Mouse (Mus musculus) hindbrain, embryonic 13.5 days (tissue): ENCODE measurements around the gene Hunk. TPM values are rescaled to one million over a fixed set of nuclear protein-coding genes. Genes with fewer than 3 reads are reported as not detected.

Source experiments
- ATAC-seq: fragments of 200-750 bp; cut with Nextera tagmentation; 2 replicates; pipeline ENCODE4 v1.8.0; 2017; ENCODE audit warnings: moderate TSS enrichment; ENCODE audit not compliant: low FRiP score
- H3K27ac ChIP-seq: fragments of 300-500 bp; sonication (generic); 2 replicates; pipeline ENCODE4 v1.5.1; 2015; ENCODE audit warnings: inconsistent platforms, mild to moderate bottlenecking, moderate library complexity
- H3K27me3 ChIP-seq: fragments of 300-500 bp; sonication (generic); 2 replicates; pipeline ENCODE4 v1.6.1; 2015; ENCODE audit warnings: mild to moderate bottlenecking, inconsistent platforms
- H3K36me3 ChIP-seq: fragments of 300-500 bp; sonication (generic); 2 replicates; pipeline ENCODE4 v1.6.1; 2015; ENCODE audit warnings: mild to moderate bottlenecking, inconsistent platforms
- H3K4me1 ChIP-seq: fragments of 300-500 bp; sonication (generic); replicated peaks from 2 replicates; pipeline ENCODE4 v1.6.1; 2015; ENCODE audit warnings: inconsistent platforms
- H3K4me2 ChIP-seq: fragments of 300-500 bp; sonication (generic); 2 replicates; pipeline ENCODE4 v1.6.1; 2015; ENCODE audit warnings: inconsistent platforms, mild to moderate bottlenecking, moderate library complexity
- H3K4me3 ChIP-seq: fragments of 300-500 bp; sonication (generic); 2 replicates; pipeline ENCODE4 v1.5.1; 2015; ENCODE audit warnings: mild to moderate bottlenecking, inconsistent platforms
- H3K9ac ChIP-seq: fragments of 300-500 bp; sonication (generic); 2 replicates; pipeline ENCODE4 v1.6.1; 2015; ENCODE audit warnings: mild to moderate bottlenecking, inconsistent platforms
- H3K9me3 ChIP-seq: fragments of 300-500 bp; sonication (generic); 2 replicates; pipeline ENCODE4 v1.6.1; 2016; ENCODE audit warnings: inconsistent platforms
- WGBS: fragments of 180-500 bp; shearing (Covaris S2); methylation state at CpG from one replicate; pipeline ENCODE4 v1.1.7; 2015; 5-methylcytosine and 5-hydroxymethylcytosine counted together
- polyA plus RNA-seq: library from polyadenylated mRNA; unstranded; fragments of >200 nt; fragmentation: Nextera tagmentation; extraction: Ambion mirVana; gene quantifications from 2 replicates; pipeline ENCODE4 v1.2.1, GENCODE M21; 2015

The Hunk gene
- polyA plus RNA-seq, 1 experiment from 2014 or later, result 7.8 TPM

GRCm38 (mm10) chr16:90521191-90521950 lies 135.6 kb downstream of the Hunk start:
- WGBS, result 6% methylated on average over 10 of the region's 10 CpGs
- Histone ChIP-seq H3K27ac (peak overlapping the region; percentile 80), H3K36me3 (no peaks in the 10 kb centered on the region), H3K9me3 (no peaks in the 10 kb centered on the region), H3K4me2 (no peak overlapping the region), H3K27me3 (no peaks in the 10 kb centered on the region), H3K4me3 (no peak overlapping the region), H3K4me1 (peaks cover 45% of the 10 kb centered on the region), H3K9ac (peak overlapping the region; percentile 1)
- peak; percentile 47 for ATAC-seq

GRCm38 (mm10) chr16:90521951-90522255 lies 136.1 kb downstream of the Hunk start:
- H3K4me1 ChIP-seq, result peaks cover 45% of the 10 kb centered on the region
- H3K27me3 ChIP-seq, result no peaks in the 10 kb centered on the region
- no peak overlapping the region for H3K4me3 ChIP-seq
- no peak overlapping the region for H3K4me2 ChIP-seq
- 7% methylated on average over 3 of the region's 3 CpGs for WGBS
- H3K9me3 ChIP-seq, result no peaks in the 10 kb centered on the region
- H3K27ac ChIP-seq, result peak overlapping the region; percentile 80
- peak overlapping the region; percentile 1 for H3K9ac ChIP-seq
- ATAC-seq, result peak; percentile 81
- no peaks in the 10 kb centered on the region for H3K36me3 ChIP-seq

- Histone ChIP-seq H3K36me3 (no peaks in the 10 kb centered on the region), H3K9me3 (no peaks in the 10 kb centered on the region), H3K9ac (no peak overlapping the region), H3K4me1 (peaks cover 43% of the 10 kb centered on the region), H3K27me3 (no peaks in the 10 kb centered on the region), H3K4me3 (no peak overlapping the region), H3K4me2 (no peak overlapping the region), H3K27ac (peak overlapping the region; percentile 80)
- WGBS, result 24% methylated on average over 1 of the region's 1 CpGs
- no peak for ATAC-seq
These were observed 136.8 kb downstream of the Hunk start for GRCm38 (mm10) chr16:90522575-90522974.

- 43% methylated on average over 6 of the region's 6 CpGs for WGBS
- no peak for ATAC-seq
- no peaks in the 10 kb centered on the region for H3K9me3 ChIP-seq
- H3K36me3 ChIP-seq, result no peaks in the 10 kb centered on the region
- H3K4me3 ChIP-seq, result no peak overlapping the region
- H3K27ac ChIP-seq, result no peak overlapping the region
- H3K4me1 ChIP-seq, result peaks cover 35% of the 10 kb centered on the region
- no peaks in the 10 kb centered on the region for H3K27me3 ChIP-seq
- H3K4me2 ChIP-seq, result no peak overlapping the region
- H3K9ac ChIP-seq, result no peak overlapping the region
These were observed 137.6 kb downstream of the Hunk start for GRCm38 (mm10) chr16:90523373-90523772.

GRCm38 (mm10) chr16:90523894-90524293 lies 138.1 kb downstream of the Hunk start:
- no peak overlapping the region for H3K27ac ChIP-seq
- ATAC-seq, result no peak
- H3K4me1 ChIP-seq, result peaks cover 30% of the 10 kb centered on the region
- no peaks in the 10 kb centered on the region for H3K9me3 ChIP-seq
- H3K36me3 ChIP-seq, result no peaks in the 10 kb centered on the region
- H3K27me3 ChIP-seq, result no peaks in the 10 kb centered on the region
- H3K4me2 ChIP-seq, result no peak overlapping the region
- WGBS, result 96% methylated on average over 18 of the region's 18 CpGs
- H3K9ac ChIP-seq, result no peak overlapping the region
- H3K4me3 ChIP-seq, result no peak overlapping the region

- peaks cover 26% of the 10 kb centered on the region for H3K4me1 ChIP-seq
- no peak for ATAC-seq
- WGBS, result 98% methylated on average over 18 of the region's 18 CpGs
- H3K27ac ChIP-seq, result no peak overlapping the region
- no peaks in the 10 kb centered on the region for H3K27me3 ChIP-seq
- no peaks in the 10 kb centered on the region for H3K9me3 ChIP-seq
- H3K4me3 ChIP-seq, result no peak overlapping the region
- no peak overlapping the region for H3K4me2 ChIP-seq
- H3K36me3 ChIP-seq, result no peaks in the 10 kb centered on the region
- no peak overlapping the region for H3K9ac ChIP-seq
These were observed 138.6 kb downstream of the Hunk start for GRCm38 (mm10) chr16:90524393-90524792.

GRCm38 (mm10) chr16:90533119-90533673 lies 147.4 kb downstream of the Hunk start:
- H3K4me1 ChIP-seq, result no peaks in the 10 kb centered on the region
- H3K36me3 ChIP-seq, result no peaks in the 10 kb centered on the region
- H3K4me3 ChIP-seq, result no peak overlapping the region
- H3K9ac ChIP-seq, result no peak overlapping the region
- WGBS, result 61% methylated on average over 10 of the region's 10 CpGs
- no peak overlapping the region for H3K4me2 ChIP-seq
- no peaks in the 10 kb centered on the region for H3K27me3 ChIP-seq
- no peaks in the 10 kb centered on the region for H3K9me3 ChIP-seq
- no peak overlapping the region for H3K27ac ChIP-seq
- no peak for ATAC-seq

GRCm38 (mm10) chr16:90534591-90534990 lies 148.8 kb downstream of the Hunk start:
- no peak for ATAC-seq
- no peaks in the 10 kb centered on the region for H3K4me1 ChIP-seq
- no peak overlapping the region for H3K27ac ChIP-seq
- 88% methylated on average over 8 of the region's 8 CpGs for WGBS
- no peaks in the 10 kb centered on the region for H3K27me3 ChIP-seq
- no peaks in the 10 kb centered on the region for H3K9me3 ChIP-seq
- H3K36me3 ChIP-seq, result no peaks in the 10 kb centered on the region
- H3K9ac ChIP-seq, result no peak overlapping the region
- no peak overlapping the region for H3K4me3 ChIP-seq
- H3K4me2 ChIP-seq, result no peak overlapping the region

GRCm38 (mm10) chr16:90538926-90539325 lies 153.1 kb downstream of the Hunk start:
- Histone ChIP-seq H3K9me3 (no peaks in the 10 kb centered on the region), H3K4me3 (no peak overlapping the region), H3K27ac (no peak overlapping the region), H3K4me1 (no peaks in the 10 kb centered on the region), H3K27me3 (no peaks in the 10 kb centered on the region), H3K36me3 (no peaks in the 10 kb centered on the region), H3K9ac (no peak overlapping the region), H3K4me2 (no peak overlapping the region)
- WGBS, result 75% methylated on average over 5 of the region's 5 CpGs
- ATAC-seq, result no peak

GRCm38 (mm10) chr16:90541191-90541590 lies 155.4 kb downstream of the Hunk start:
- no peak for ATAC-seq
- Histone ChIP-seq H3K4me1 (no peaks in the 10 kb centered on the region), H3K36me3 (no peaks in the 10 kb centered on the region), H3K9ac (no peak overlapping the region), H3K9me3 (no peaks in the 10 kb centered on the region), H3K4me2 (no peak overlapping the region), H3K27ac (no peak overlapping the region), H3K27me3 (no peaks in the 10 kb centered on the region), H3K4me3 (no peak overlapping the region)
- 77% methylated on average over 2 of the region's 2 CpGs for WGBS

- WGBS, result 67% methylated on average over 10 of the region's 10 CpGs
- H3K27ac ChIP-seq, result no peak overlapping the region
- 0 out of 2 replicates have a peak, but pooled peaks cover 3% of the 10 kb centered on the region for H3K27me3 ChIP-seq
- H3K36me3 ChIP-seq, result no peaks in the 10 kb centered on the region
- no peak overlapping the region for H3K4me3 ChIP-seq
- H3K9me3 ChIP-seq, result no peaks in the 10 kb centered on the region
- no peaks in the 10 kb centered on the region; the same call in 1 of the 2 replicates for H3K4me1 ChIP-seq
- ATAC-seq, result no peak
- no peak overlapping the region for H3K9ac ChIP-seq
- no peak overlapping the region for H3K4me2 ChIP-seq
These were observed 156.6 kb downstream of the Hunk start for GRCm38 (mm10) chr16:90542383-90542782.

GRCm38 (mm10) chr16:90544175-90544574 lies 158.4 kb downstream of the Hunk start:
- no peak for ATAC-seq
- 0 out of 2 replicates have a peak, but pooled peaks cover 3% of the 10 kb centered on the region for H3K27me3 ChIP-seq
- WGBS, result 84% methylated on average over 9 of the region's 9 CpGs

GRCm38 (mm10) chr16:90545509-90545908 lies 159.7 kb downstream of the Hunk start:
- no peaks in the 10 kb centered on the region for H3K36me3 ChIP-seq
- H3K9ac ChIP-seq, result no peak overlapping the region
- peaks cover 17% of the 10 kb centered on the region for H3K4me1 ChIP-seq
- no peak overlapping the region for H3K4me2 ChIP-seq
- 0 out of 2 replicates have a peak, but pooled peaks cover 3% of the 10 kb centered on the region for H3K27me3 ChIP-seq
- H3K4me3 ChIP-seq, result no peak overlapping the region
- no peak overlapping the region for H3K27ac ChIP-seq
- no peak for ATAC-seq
- 58% methylated on average over 3 of the region's 3 CpGs for WGBS
- no peaks in the 10 kb centered on the region for H3K9me3 ChIP-seq

More at GRCm38 (mm10) chr16:90544175-90544574, 158.4 kb downstream of the Hunk start:
- no peak overlapping the region for H3K27ac ChIP-seq
- H3K4me2 ChIP-seq, result no peak overlapping the region
- H3K4me3 ChIP-seq, result no peak overlapping the region
- no peak overlapping the region for H3K9ac ChIP-seq
- H3K4me1 ChIP-seq, result peaks cover 11% of the 10 kb centered on the region
- no peaks in the 10 kb centered on the region for H3K36me3 ChIP-seq
- H3K9me3 ChIP-seq, result no peaks in the 10 kb centered on the region
